Mouse (Mus musculus) liver, adult 2 months (tissue): ENCODE data around the gene Gm49345. TPM values are rescaled to one million over a fixed set of nuclear protein-coding genes. Genes with fewer than 3 reads are reported as not detected.

ENCODE experiments used
- DNase-seq: peaks from one replicate; pipeline ENCODE4 v3.0.0-alpha.2; 2011; ENCODE audit warnings: low read depth, low spot score; ENCODE audit errors: extremely low read depth
- H3K27ac ChIP-seq: fragments of 200-500 bp; replicated peaks from 2 replicates; pipeline ENCODE4 v1.5.1; 2012; ENCODE audit warnings: low read depth, mild to moderate bottlenecking, control low read depth, inconsistent platforms, low read length; ENCODE audit not compliant: insufficient read depth
- H3K27me3 ChIP-seq: fragments of 200-500 bp; 2 replicates; pipeline ENCODE4 v1.6.1; 2012; ENCODE audit warnings: mild to moderate bottlenecking, moderate library complexity, low read length, inconsistent platforms; ENCODE audit not compliant: control insufficient read depth, insufficient read depth
- H3K36me3 ChIP-seq: fragments of 200-500 bp; 2 replicates; pipeline ENCODE4 v1.6.1; 2012; ENCODE audit warnings: low read length, inconsistent platforms; ENCODE audit not compliant: control insufficient read depth, insufficient read depth
- H3K4me1 ChIP-seq: fragments of 200-500 bp; 2 replicates; pipeline ENCODE4 v1.6.1; 2011; ENCODE audit warnings: low read length; ENCODE audit not compliant: control insufficient read depth, insufficient read depth
- H3K4me3 ChIP-seq: fragments of 200-500 bp; 2 replicates; pipeline ENCODE4 v1.5.1; 2011; ENCODE audit warnings: low read depth, mild to moderate bottlenecking, control low read depth, low read length, moderate library complexity; ENCODE audit not compliant: insufficient read depth
- H3K79me2 ChIP-seq: fragments of 200-500 bp; 2 replicates; pipeline ENCODE4 v1.6.1; 2012; ENCODE audit warnings: inconsistent platforms, mild to moderate bottlenecking, low read length, moderate library complexity; ENCODE audit not compliant: control insufficient read depth, insufficient read depth
- H3K9ac ChIP-seq: fragments of 200-500 bp; 2 replicates; pipeline ENCODE4 v1.6.1; 2012; ENCODE audit warnings: low read depth, mild to moderate bottlenecking, control low read depth, inconsistent platforms, low read length
- CTCF ChIP-seq: fragments of 200-500 bp; IDR thresholded peaks from 2 replicates; pipeline ENCODE4 v1.5.1; 2011; ENCODE audit warnings: low read depth, low read length, control low read depth
- POLR2A ChIP-seq: fragments of 200-500 bp; IDR thresholded peaks from 2 replicates; pipeline ENCODE4 v1.6.1; 2011; ENCODE audit warnings: low read length, control low read depth; ENCODE audit not compliant: insufficient read depth; ENCODE audit errors: extremely low read depth
- WGBS: fragments of 180-500 bp; shearing (Covaris S2); methylation state at CpG from one replicate; pipeline ENCODE4 v1.1.7; 2018; 5-methylcytosine and 5-hydroxymethylcytosine counted together
- polyA plus RNA-seq: library from polyadenylated mRNA; depleted of rRNA; stranded (reverse); fragments of >200 nt; gene quantifications from 2 replicates; pipeline ENCODE4 v1.2.3, GENCODE M21; 2012; rRNA removed
- total RNA-seq: library from RNA; depleted of rRNA; stranded (reverse); fragments of >200 nt; gene quantifications from 2 replicates; pipeline ENCODE4 v1.2.3, GENCODE M21; 2014; rRNA removed

Gm49345 gene
- total and polyA plus RNA-seq, 2 experiments = not detected

DNA sequence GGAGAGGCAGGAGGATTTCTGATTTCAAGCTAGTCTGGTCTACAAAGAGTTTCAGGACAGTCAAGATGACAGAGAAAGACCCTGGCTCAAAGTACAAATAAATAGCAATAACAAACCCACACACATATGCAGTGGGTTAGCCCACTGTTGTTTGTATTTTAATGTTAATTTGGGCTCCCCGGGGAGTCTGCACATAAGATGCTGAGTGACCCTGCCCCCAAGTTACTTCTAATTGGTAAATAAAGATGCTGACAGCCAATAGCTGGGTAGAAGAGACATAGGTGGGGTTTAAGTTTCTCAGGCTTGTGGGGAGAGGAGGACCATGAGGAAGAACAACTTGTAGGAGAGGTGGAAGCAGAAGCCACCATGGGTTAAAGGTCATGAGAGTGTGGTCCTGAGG is 91.6 kb downstream of the Gm49345 start:
- H3K27me3 ChIP-seq = no peaks in the 10 kb centered on the region
- no peak overlapping the region for H3K4me3 ChIP-seq
- no peak overlapping the region for H3K27ac ChIP-seq
- WGBS = 100% methylated on average over 1 of the region's 1 CpGs
- no peaks in the 10 kb centered on the region for H3K4me1 ChIP-seq
- H3K36me3 ChIP-seq = peaks cover 38% of the 10 kb centered on the region
- H3K79me2 ChIP-seq = peaks cover 5% of the 10 kb centered on the region; the same call in 1 of the 2 replicates
- no peak for TF ChIP-seq CTCF
- TF ChIP-seq POLR2A = no peak
- H3K9ac ChIP-seq = no peak overlapping the region
- DNase-seq = no peak

Other genes starting within 250 kb of the Gm49345 start
- gene Zfp429, start 237.9 kb downstream of the Gm49345 start, total RNA-seq = 3.0 TPM in 2 replicates
- gene Zfp429, start 237.9 kb downstream of the Gm49345 start, polyA plus RNA-seq = 0.69 and 1.00 TPM in 2 replicates
- 0.07 and 0.28 TPM in 2 replicates for gene Zfp459, start 216.4 kb downstream of the Gm49345 start, total RNA-seq
- 0.04 and 0.11 TPM in 2 replicates for gene Zfp459, start 216.4 kb downstream of the Gm49345 start, polyA plus RNA-seq
- gene Zfp874a, start 186.1 kb downstream of the Gm49345 start, total RNA-seq = 26.6 and 32.5 TPM in 2 replicates
- gene Zfp874a, start 186.1 kb downstream of the Gm49345 start, polyA plus RNA-seq = 2.3 and 4.5 TPM in 2 replicates
- 7.2 and 8.7 TPM in 2 replicates for gene Zfp874b, start 153.5 kb downstream of the Gm49345 start, total RNA-seq
- gene Zfp874b, start 153.5 kb downstream of the Gm49345 start, polyA plus RNA-seq = 1.7 and 2.7 TPM in 2 replicates
- 3.8 and 5.2 TPM in 2 replicates for gene Zfp58, start 137.2 kb downstream of the Gm49345 start, total RNA-seq
- 0.56 and 0.68 TPM in 2 replicates for gene Zfp58, start 137.2 kb downstream of the Gm49345 start, polyA plus RNA-seq
- gene Gm26965, start 111.6 kb downstream of the Gm49345 start, total RNA-seq = 0.07 TPM in 1 of 2 replicates, not detected in the other
- gene Gm26965, start 111.6 kb downstream of the Gm49345 start, polyA plus RNA-seq = not detected in 2 replicates
- gene Zfp87, start 111.6 kb downstream of the Gm49345 start, total RNA-seq = 14.9 and 16.6 TPM in 2 replicates
- gene Zfp87, start 111.6 kb downstream of the Gm49345 start, polyA plus RNA-seq = 7.1 and 12.3 TPM in 2 replicates
- 6.8 and 8.9 TPM in 2 replicates for gene Zfp748, start 83.9 kb downstream of the Gm49345 start, total RNA-seq
- gene Zfp748, start 83.9 kb downstream of the Gm49345 start, polyA plus RNA-seq = 0.66 and 0.81 TPM in 2 replicates
- 7.1 and 9.5 TPM in 2 replicates for gene Zfp729b, start 28.1 kb downstream of the Gm49345 start, total RNA-seq
- gene Zfp729b, start 28.1 kb downstream of the Gm49345 start, polyA plus RNA-seq = 0.27 and 0.32 TPM in 2 replicates
- gene Zfp729a, start within 50 bp of the Gm49345 start, total RNA-seq = 3.9 and 4.9 TPM in 2 replicates
- gene Zfp729a, start within 50 bp of the Gm49345 start, polyA plus RNA-seq = 0.30 and 0.70 TPM in 2 replicates
- gene Zfp738, start 49.3 kb upstream of the Gm49345 start, total RNA-seq = 5.5 and 6.4 TPM in 2 replicates
- 1.5 and 2.3 TPM in 2 replicates for gene Zfp738, start 49.3 kb upstream of the Gm49345 start, polyA plus RNA-seq
- 7.2 and 8.5 TPM in 2 replicates for gene Zfp65, start 91.4 kb upstream of the Gm49345 start, total RNA-seq
- gene Zfp65, start 91.4 kb upstream of the Gm49345 start, polyA plus RNA-seq = 0.46 and 0.65 TPM in 2 replicates
- gene Zfp85, start 117.5 kb upstream of the Gm49345 start, total RNA-seq = 4.9 and 5.4 TPM in 2 replicates
- 0.21 and 0.64 TPM in 2 replicates for gene Zfp85, start 117.5 kb upstream of the Gm49345 start, polyA plus RNA-seq
- 1.2 and 2.0 TPM in 2 replicates for gene Zfp493, start 141.9 kb upstream of the Gm49345 start, total RNA-seq
- 0.58 and 0.81 TPM in 2 replicates for gene Zfp493, start 141.9 kb upstream of the Gm49345 start, polyA plus RNA-seq
- gene Zfp273, start 176.0 kb upstream of the Gm49345 start, total RNA-seq = 3.3 and 3.4 TPM in 2 replicates
- gene Zfp273, start 176.0 kb upstream of the Gm49345 start, polyA plus RNA-seq = 0.09 and 0.26 TPM in 2 replicates
- gene Gm10037, start 193.3 kb upstream of the Gm49345 start, total RNA-seq = 0.37 and 1.9 TPM in 2 replicates
- gene Gm10037, start 193.3 kb upstream of the Gm49345 start, polyA plus RNA-seq = 0.21 and 0.92 TPM in 2 replicates
- not detected in 2 replicates for gene BC048507, start 225.6 kb upstream of the Gm49345 start, total RNA-seq
- gene BC048507, start 225.6 kb upstream of the Gm49345 start, polyA plus RNA-seq = not detected in 2 replicates